Mouse (Mus musculus) thymus, adult 18-20 months (tissue): ENCODE results near the gene Tcam1.
A peak's percentile ranks its signal among the peaks of the same experiment; 100 is the strongest.

Experiments
- DNase-seq, 2 experiments: peaks; one replicate each; pipeline ENCODE4 v3.0.0; 2022; ENCODE audit warnings: mixed read lengths in 2 of 2

The Tcam1 gene

DNA sequence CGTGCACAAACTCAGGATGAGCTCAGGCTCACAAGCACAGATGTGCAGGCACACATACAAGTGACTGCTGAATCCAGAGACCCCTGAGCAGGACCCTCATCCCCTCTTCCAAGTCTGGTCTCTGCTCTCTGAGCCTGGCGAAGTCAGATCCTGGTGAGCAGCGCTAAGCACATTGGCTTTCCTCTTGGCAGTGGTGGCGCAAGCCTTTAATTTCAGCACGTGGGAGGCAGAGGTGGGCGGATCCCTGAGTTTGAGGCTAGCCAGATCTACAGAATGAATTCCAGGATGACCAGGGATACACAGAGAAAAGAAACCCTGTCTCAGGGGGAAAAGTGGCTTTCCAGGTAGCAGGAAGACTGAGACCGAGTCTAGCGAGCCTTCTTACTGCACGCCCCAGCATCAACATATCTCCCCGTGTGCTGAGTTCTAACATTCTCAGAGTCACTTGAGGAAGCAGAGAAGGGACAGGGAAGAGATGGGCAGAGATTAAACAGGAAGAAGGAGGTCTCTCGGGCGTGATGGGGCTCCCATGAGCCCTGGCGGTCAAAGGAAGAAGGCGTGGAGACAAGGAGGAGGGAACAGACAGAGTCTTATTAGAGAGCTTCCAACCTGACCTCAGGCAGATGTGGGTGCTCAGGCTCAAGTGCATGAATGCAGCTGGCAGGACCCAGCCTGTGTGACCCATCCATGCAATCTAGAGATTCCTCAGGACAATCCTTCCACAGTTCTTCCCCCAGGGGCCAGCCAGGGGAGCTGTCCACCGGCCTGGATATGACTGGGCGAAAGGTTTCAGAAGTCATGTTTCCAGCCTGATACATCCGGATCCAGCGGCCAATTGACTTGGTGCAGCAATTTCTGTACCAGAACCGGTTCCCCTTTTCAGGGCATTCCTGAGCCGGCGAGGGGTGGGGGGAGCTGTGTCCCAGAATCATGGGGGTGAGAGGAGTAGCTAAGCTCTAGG lies 42.2 kb downstream of the Tcam1 start:
- no peak for DNase-seq

DNA sequence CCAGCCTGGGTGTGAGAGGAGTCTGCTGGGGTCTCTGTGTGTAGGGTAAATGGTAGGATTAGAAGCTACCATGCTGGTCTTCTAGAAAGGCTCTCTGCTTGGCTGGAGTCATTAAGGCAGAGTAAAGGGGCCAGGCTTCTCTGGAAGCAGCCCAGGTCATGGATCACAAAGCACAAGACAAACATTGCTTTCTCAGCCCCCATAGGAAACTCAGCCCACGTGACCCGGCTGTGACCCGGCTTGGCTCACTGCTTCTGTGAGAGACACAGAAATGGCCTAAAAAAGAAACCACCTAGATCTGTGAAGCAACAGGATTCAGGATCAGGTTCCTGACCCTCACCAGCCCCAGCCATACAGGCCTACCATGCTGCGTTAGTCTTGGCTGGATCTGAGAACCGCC lies 48.4 kb downstream of the Tcam1 start:
- DNase-seq = no peak

DNA sequence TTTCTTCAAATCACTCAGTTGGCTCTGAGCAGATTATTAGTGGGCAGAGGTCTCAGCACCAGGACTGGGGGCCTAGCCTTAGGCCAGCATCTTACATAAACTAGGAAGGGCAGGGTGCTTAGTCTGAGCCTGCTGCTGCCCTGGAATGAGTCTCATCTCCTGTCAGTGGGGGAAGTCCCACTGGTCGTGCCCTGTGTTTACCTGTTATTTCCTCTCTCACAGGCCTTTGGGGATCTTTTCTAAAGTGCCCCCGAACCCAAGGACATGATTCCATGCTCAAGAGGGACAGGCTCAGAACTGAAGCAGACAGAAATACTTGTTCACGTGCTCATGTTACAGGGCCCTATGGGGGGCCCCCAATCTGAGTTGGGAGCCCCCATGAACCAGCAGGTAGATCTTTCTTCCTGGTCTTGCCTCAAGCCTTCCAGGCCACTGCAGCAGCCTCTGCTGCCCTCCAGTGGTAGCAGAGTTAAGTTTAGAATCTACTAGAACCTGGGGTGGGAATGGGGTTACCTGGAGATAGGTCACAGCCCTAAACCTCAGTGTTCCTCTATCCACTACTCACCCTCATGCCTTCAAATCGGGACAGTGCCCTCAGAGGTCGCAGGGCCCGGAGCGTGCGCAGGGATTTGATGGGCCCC lies 49.2 kb downstream of the Tcam1 start:
- peak; percentile 44 to 67 for DNase-seq

DNA sequence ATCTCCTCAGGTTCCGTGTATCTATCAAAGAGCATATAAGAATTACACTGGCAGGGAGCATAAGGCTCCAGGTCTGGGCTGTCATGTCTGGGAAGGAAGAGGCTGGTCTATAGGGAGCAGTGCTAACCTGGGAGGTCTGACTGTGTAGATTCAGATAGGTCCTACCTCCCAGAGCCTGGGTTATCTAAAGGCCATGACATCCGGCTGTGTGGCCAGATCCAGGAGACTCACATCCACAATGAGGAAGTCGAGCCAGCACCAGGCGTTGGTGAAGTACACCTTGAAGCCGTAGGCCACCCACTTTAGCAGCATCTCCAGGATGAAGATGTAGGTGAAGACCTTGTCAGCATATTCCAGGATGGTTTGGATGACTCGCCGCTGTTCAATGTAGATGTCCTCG lies 50.0 kb downstream of the Tcam1 start:
- DNase-seq = no peak

DNA sequence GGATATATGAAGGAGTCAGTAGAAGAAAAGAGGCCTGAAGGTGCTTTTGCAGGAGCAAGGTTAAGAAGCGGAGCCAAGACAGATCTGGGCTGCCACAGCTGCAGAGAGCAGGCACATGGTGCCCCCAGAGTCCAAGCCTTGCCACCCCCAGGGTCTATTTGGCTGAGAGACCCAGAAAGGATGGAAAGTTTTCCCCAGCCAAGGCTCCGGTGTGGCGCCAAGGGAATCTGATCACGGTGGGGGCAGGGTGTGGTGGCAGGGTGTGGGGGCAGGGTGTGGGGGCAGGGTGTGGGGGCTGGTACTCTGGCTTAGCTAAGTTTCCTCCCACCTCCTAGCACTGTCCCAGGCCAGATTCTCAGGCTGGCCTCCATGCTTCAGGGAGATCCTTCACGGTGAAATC lies 52.0 kb downstream of the Tcam1 start:
- no peak for DNase-seq

DNA sequence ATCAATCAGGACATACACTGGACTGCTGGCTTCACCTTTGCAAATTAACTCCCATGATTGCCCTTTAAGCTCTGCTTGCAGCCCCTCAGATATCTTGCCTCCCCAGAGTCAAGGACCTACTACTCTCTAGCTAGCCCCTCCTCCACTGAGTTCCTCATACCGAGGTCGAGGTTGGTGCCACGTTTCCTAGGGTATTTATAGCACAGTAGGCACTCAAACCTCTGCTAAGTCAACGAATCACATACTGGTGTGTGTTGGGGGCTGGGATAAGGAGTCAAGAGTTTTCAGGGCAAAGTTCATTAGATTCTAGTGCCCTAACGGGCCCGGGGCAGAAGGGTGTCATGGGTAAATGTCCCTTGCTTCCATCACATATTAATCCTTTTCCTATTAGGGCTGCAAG lies 52.7 kb downstream of the Tcam1 start:
- DNase-seq = no peak

DNA sequence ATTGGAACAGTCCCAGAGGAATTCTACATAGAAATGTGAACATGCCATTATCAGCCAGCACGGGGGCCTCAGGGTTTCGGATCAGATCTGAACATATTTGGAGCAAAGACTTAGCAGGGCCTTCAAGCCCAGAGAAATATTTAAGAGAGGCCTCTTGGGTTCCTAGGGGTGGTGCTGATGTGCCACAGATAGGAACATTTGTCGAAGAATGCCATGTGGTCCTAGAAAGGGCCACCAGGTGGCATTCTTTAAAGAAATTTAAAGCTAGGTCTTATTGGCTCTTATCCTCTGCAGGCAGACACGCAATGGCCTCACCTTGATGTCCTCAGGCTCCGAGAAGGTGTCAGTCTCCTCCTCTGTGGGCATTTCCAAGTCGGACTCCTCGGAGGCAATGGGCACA lies 53.2 kb downstream of the Tcam1 start:
- no peak for DNase-seq

DNA sequence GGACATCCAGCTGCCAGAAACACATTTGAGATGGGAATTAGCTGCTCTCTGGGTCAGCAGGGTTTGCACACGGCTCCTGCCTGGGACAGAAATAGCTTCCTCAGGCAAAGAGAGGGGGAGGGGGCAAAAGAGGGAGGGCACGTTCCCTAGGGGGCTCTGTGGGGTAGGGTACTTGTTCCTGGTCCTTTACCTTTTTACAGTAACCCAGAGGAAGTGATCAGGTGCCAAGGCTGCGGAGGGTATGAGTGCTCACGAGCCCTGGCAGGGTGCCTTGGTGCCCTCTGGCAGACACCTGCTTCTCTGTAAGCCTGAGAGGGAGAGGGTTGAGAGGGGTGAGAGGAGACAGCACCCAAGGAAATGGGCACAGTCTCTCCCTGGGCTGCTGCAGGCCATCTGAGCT lies 56.0 kb downstream of the Tcam1 start:
- no peak for DNase-seq

DNA sequence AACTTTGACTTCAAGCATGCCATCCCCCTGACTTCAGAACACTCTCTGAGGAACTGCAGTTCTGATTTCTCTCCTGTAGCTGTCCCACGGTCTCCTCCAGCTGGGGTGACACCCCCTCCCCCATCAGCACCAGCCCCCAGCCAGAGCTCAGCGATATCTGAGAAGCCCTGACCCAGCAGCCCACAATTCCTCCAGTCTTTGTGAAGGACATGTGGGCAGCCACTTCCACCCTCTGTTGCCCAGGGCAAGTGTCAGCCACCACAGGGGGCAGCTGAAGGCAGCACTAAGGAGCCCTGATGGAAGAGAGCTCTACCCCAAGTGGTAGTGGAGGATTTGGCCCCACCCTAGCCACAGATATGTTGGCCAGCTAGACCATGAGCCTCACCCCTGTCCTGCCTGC lies 57.6 kb downstream of the Tcam1 start:
- no peak for DNase-seq

DNA sequence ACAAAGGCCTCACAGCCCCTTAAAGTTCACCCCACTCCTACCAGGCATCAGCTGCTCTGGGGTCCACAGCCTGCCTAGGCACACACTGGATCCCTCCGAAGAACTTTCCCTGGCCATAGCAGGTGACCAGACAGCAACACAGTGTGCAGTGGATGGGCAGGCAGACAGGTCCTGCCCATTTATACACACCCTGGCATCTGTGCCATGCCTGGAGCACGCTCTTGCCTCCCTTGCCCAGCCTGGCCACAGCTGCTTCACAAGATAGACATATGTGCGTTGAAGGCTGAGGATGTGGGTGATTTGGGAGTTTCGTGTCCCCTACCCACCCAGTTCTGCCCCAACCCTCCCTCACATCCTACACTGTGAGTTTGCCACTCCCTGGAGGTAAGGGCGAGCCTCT lies 61.6 kb downstream of the Tcam1 start:
- DNase-seq = no peak
